Mouse (Mus musculus) embryonic facial prominence, embryonic 11.5 days (tissue): ENCODE measurements around the gene Calr. TPM values are rescaled to one million over a fixed set of nuclear protein-coding genes. Genes with fewer than 3 reads are reported as not detected.

ENCODE experiments used
- ATAC-seq: fragments of 200-750 bp; cut with Nextera tagmentation; replicated peaks from 2 replicates; pipeline ENCODE4 v1.8.0; 2017; ENCODE audit warnings: low read depth; ENCODE audit not compliant: insufficient number of reproducible peaks, low FRiP score, low TSS enrichment
- DNase-seq: peaks from one replicate; pipeline ENCODE4 v3.0.0-alpha.2; 2015; ENCODE audit warnings: low spot score
- H3K27ac ChIP-seq: fragments of 300-500 bp; sonication (generic); replicated peaks from 2 replicates; pipeline ENCODE4 v1.5.1; 2014; ENCODE audit warnings: mild to moderate bottlenecking, low read depth, low read length, control low read depth
- H3K27me3 ChIP-seq: fragments of 300-500 bp; sonication (generic); 2 replicates; pipeline ENCODE4 v1.6.1; 2014; ENCODE audit warnings: mild to moderate bottlenecking, low read length, moderate library complexity, mixed read lengths; ENCODE audit not compliant: control insufficient read depth, insufficient read depth
- H3K36me3 ChIP-seq: fragments of 300-500 bp; sonication (generic); replicated peaks from 2 replicates; pipeline ENCODE4 v1.6.1; 2014; ENCODE audit warnings: low read depth, mild to moderate bottlenecking, low read length, moderate library complexity, mixed read lengths; ENCODE audit not compliant: control insufficient read depth, insufficient read depth
- H3K4me1 ChIP-seq: fragments of 300-500 bp; sonication (generic); 2 replicates; pipeline ENCODE4 v1.6.1; 2014; ENCODE audit warnings: low read length, mixed read lengths; ENCODE audit not compliant: control insufficient read depth, insufficient read depth
- H3K4me2 ChIP-seq: fragments of 300-500 bp; sonication (generic); 2 replicates; pipeline ENCODE4 v1.6.1; 2014; ENCODE audit warnings: low read depth, mild to moderate bottlenecking, control low read depth, low read length, moderate library complexity
- H3K4me3 ChIP-seq: fragments of 300-500 bp; sonication (generic); 2 replicates; pipeline ENCODE4 v1.5.1; 2014; ENCODE audit warnings: low read depth, low read length, control low read depth
- H3K9ac ChIP-seq: fragments of 300-500 bp; sonication (generic); replicated peaks from 2 replicates; pipeline ENCODE4 v1.6.1; 2014; ENCODE audit warnings: mild to moderate bottlenecking, control low read depth, low read length
- H3K9me3 ChIP-seq: fragments of 300-500 bp; sonication (generic); replicated peaks from 2 replicates; pipeline ENCODE4 v1.6.1; 2016; ENCODE audit warnings: mild to moderate bottlenecking, low read length, inconsistent platforms, mixed read lengths; ENCODE audit not compliant: control insufficient read depth
- WGBS: fragments of 180-500 bp; shearing (Covaris S2); extraction: QIAGEN DNeasy Blood & Tissue Kit; methylation state at CpG from one replicate; pipeline ENCODE4 v1.1.7; 2014; 5-methylcytosine and 5-hydroxymethylcytosine counted together
- polyA plus RNA-seq: library from polyadenylated mRNA; unstranded; fragments of >200 nt; fragmentation: Nextera tagmentation; extraction: Ambion mirVana; gene quantifications from 2 replicates; pipeline ENCODE4 v1.2.1, GENCODE M21; 2014

Gene Calr
- polyA plus RNA-seq, 1 experiment from 2014 or later = 815 TPM

DNA sequence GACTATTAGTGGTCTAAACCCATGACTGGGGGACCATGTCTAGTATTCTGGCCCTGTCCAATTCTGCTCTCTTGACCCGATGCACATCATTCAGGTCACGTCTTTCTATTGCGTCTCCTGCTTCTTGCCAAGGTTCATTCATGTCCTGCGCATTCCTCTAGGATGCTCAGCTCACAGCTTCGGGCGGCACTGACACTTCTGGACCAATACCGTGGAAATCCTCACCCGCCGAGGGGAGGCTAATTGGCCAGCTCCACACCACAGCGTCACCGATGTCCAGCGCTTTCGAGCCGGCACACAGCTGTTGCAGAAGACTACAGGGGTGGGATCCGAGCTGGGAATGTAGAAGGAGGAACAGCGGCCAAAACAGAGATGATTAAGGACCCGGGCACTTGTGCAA, 30.6 kb downstream of the Calr start:
- Histone ChIP-seq H3K9ac (no peak overlapping the region), H3K4me3 (no peak overlapping the region), H3K4me1 (no peaks in the 10 kb centered on the region), H3K4me2 (no peak overlapping the region), H3K36me3 (no peaks in the 10 kb centered on the region), H3K9me3 (no peaks in the 10 kb centered on the region), H3K27me3 (peaks cover 20% of the 10 kb centered on the region), H3K27ac (no peak overlapping the region)
- ATAC-seq (no peak), DNase-seq (no peak)
- 72% methylated on average over 17 of the region's 17 CpGs for WGBS

DNA sequence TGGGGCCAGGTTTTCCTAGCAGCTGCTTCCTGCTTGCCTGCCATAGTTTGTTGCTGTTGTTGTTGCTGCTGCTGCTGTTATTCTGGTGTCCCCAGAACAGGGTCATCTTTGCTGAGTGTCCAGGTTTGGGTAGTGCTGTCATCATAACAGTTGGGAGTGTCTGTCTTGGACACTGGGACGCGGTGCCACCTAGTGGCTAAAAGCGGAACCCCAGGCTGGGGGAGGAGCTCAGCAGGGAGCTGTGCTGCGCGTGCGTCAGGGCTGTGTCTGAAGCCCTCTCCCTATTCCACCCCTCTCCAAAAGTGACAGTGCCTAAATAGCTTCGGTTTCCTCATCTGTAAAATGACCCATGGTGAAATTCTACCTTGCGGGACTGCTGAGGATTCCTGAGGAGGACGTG, 31.2 kb downstream of the Calr start:
- Histone ChIP-seq H3K4me3 (no peak overlapping the region), H3K27ac (no peak overlapping the region), H3K4me1 (no peaks in the 10 kb centered on the region), H3K4me2 (no peak overlapping the region), H3K9ac (no peak overlapping the region; the same call in 1 of the 2 replicates), H3K27me3 (peaks cover 25% of the 10 kb centered on the region), H3K9me3 (no peaks in the 10 kb centered on the region), H3K36me3 (no peaks in the 10 kb centered on the region)
- DNase-seq = peak; percentile 92
- ATAC-seq = peak; percentile 46; the same call in 1 of the 2 replicates
- 9% methylated on average over 9 of the region's 9 CpGs for WGBS

DNA sequence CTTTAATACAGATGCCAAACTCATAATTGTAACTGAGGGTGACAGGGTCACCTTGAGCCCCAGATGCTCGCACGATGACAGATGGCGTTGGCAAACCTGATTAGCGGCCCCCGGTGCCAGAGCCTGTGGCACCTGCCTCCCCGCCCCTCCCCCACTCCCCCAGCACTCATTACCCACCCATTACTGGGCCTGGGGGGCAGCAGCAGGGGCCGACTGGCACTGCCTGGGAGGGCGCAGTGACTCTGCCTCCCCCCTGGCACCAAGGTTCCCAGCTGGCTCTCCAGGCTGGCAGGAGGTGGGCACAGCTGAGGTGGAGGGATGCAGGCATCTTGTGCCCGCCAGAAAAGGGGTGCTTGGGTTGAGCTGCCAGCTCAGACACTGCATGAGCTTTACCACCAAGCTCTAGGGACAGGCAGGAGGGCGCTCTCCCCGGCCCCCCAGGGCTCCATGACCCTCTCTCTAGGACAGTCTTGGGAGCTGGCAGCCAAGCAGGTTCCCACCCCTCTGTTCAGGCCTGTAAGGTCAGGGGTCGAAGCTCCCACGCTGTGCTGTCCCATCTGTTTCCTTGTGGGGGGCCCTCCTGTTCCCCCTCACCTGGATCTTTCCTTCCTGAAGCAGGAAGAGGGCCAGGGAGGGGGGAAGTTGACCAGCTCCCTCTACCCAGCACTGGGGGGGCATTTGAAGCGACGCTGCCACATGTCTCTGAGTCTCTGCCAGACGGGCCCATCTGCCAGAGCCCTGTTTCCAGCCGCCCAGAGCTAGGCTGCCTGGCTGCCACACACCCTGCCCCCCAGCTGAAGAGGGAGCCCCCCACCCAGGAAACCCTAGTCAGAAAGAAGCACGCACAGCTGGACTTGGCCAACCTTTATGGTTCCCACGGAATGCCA, 31.9 kb downstream of the Calr start:
- no peak overlapping the region for H3K4me2 ChIP-seq
- WGBS = 49% methylated on average over 19 of the region's 19 CpGs
- DNase-seq (no peak), ATAC-seq (no peak)
- H3K4me1 ChIP-seq = no peaks in the 10 kb centered on the region
- no peak overlapping the region; the same call in 1 of the 2 replicates for H3K9ac ChIP-seq
- no peaks in the 10 kb centered on the region for H3K9me3 ChIP-seq
- no peak overlapping the region for H3K4me3 ChIP-seq
- H3K27me3 ChIP-seq = peaks cover 25% of the 10 kb centered on the region
- H3K36me3 ChIP-seq = no peaks in the 10 kb centered on the region
- H3K27ac ChIP-seq = no peak overlapping the region

DNA sequence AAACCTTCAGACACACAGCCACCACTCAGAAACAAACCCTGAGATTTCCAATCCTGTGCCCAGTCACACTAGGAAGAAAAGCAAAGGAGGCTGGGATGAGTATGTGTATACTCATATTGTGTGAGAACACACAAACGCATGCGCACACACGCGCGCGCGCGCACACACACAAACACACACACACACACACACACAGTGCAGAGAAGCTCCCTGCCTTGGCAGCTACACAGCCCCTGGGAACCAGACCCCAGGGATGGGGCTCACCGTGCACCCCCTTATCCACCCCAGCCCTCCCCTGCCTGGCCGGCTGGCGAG, 32.5 kb downstream of the Calr start:
- WGBS = 90% methylated on average over 11 of the region's 11 CpGs
- Histone ChIP-seq H3K4me1 (no peaks in the 10 kb centered on the region), H3K4me2 (no peak overlapping the region), H3K9me3 (no peaks in the 10 kb centered on the region), H3K27me3 (peaks cover 26% of the 10 kb centered on the region), H3K9ac (no peak overlapping the region; the same call in 1 of the 2 replicates), H3K36me3 (no peaks in the 10 kb centered on the region), H3K27ac (no peak overlapping the region), H3K4me3 (no peak overlapping the region)
- no peak for DNase-seq
- no peak for ATAC-seq

DNA sequence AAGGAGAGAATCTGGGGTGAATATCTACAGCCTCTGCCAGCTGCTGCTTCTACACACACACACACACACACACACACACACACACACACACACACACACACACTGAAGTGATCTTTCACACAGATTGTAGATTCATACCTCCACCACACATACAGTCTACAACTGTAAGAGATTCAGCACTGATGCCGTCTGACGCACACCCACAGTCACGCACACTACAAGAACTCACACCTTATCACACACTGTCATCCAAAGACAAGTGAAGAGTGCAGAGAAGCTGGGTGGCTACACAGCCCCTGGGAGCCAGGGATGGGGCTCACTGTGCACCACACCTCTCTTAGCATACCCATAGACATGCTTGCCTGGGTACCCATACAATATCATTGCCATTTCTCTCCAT, 32.9 kb downstream of the Calr start:
- Histone ChIP-seq H3K27me3 (peaks cover 28% of the 10 kb centered on the region), H3K9me3 (no peaks in the 10 kb centered on the region), H3K4me2 (no peak overlapping the region), H3K4me3 (no peak overlapping the region), H3K4me1 (no peaks in the 10 kb centered on the region), H3K36me3 (no peaks in the 10 kb centered on the region), H3K27ac (no peak overlapping the region), H3K9ac (no peak overlapping the region)
- ATAC-seq = no peak
- 93% methylated on average over 3 of the region's 3 CpGs for WGBS
- DNase-seq = no peak

DNA sequence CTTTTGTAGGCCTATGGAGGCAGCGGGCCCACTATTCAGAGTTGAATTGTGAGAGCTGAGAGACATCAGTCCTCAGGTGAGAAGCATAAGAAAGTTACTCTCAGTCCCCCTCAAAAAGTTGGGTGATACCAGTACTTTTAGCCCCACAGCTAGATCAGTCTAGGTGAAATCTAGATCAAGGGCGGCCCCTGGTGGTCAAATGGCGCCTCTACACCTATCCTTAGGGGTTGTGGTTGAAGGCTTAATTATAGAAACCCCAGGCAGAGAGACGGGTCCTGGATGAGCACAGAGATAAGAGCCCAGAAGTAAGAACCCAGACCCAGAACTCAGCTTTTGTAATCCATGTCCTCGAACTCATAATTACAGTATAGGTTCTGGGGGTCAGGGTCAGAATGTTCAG, 33.7 kb downstream of the Calr start:
- whole genome bisulfite sequencing = 2% methylated on average over 5 of the region's 5 CpGs
- H3K27ac ChIP-seq = no peak overlapping the region
- no peak overlapping the region for H3K4me2 ChIP-seq
- H3K36me3 ChIP-seq = no peaks in the 10 kb centered on the region
- no peak for ATAC-seq
- H3K9me3 ChIP-seq = no peaks in the 10 kb centered on the region
- H3K4me3 ChIP-seq = no peak overlapping the region
- peaks cover 34% of the 10 kb centered on the region for H3K27me3 ChIP-seq
- H3K4me1 ChIP-seq = no peaks in the 10 kb centered on the region
- peak; percentile 88 for DNase-seq
- no peak overlapping the region for H3K9ac ChIP-seq

DNA sequence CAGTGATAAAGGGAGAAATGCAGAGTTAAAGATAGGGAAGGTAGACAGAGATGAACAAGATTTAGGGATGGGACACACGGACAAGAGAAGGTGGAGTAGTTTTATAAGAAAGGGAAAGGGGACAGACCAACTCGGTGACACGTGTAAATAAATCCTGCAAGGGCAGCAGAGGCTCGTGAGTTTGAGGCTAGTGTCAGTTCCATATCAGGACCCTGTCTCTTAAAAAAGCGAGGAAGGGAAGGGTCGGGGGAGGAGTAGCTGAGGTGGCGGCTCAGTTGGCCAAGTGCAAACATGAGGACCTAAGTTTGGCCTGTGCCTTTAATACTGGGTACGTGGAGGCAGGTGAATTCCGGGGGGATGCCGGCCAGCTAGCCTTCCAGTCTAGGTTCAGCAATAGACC, 35.4 kb downstream of the Calr start:
- H3K9me3 ChIP-seq = no peaks in the 10 kb centered on the region
- no peak for ATAC-seq
- H3K4me1 ChIP-seq = no peaks in the 10 kb centered on the region
- peak overlapping the region; percentile 68 for H3K4me2 ChIP-seq
- 18% methylated on average over 10 of the region's 10 CpGs for whole genome bisulfite sequencing
- H3K4me3 ChIP-seq = peak overlapping the region; percentile 22; the same call in 1 of the 2 replicates
- H3K27ac ChIP-seq = no peak overlapping the region
- H3K27me3 ChIP-seq = peaks cover 34% of the 10 kb centered on the region
- DNase-seq = no peak
- no peaks in the 10 kb centered on the region for H3K36me3 ChIP-seq
- peak overlapping the region; percentile 46; the same call in 1 of the 2 replicates for H3K9ac ChIP-seq

DNA sequence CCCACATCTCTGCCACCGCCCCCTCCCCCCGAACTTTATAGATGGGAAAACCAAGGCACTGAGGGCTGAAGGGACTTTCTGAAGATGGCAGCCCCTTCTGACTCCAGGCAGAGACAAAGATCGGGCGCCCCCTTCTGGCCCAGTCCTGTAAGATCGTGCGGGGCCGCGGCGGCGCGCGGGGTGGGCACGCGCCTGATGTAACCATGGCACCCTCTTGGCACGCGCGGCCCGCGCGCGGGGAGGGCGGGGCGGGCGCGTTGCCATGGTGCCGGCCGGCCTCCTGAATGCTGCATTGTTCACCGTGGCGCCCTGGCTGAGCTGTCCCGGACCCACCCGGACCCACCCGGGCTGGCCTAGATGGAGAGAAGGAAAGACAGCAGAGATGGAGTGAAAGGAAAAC, 35.8 kb downstream of the Calr start:
- Histone ChIP-seq H3K9me3 (no peaks in the 10 kb centered on the region), H3K36me3 (no peaks in the 10 kb centered on the region), H3K27ac (no peak overlapping the region), H3K27me3 (peaks cover 36% of the 10 kb centered on the region), H3K4me1 (no peaks in the 10 kb centered on the region), H3K4me2 (peak overlapping the region; percentile 68), H3K9ac (peak overlapping the region; percentile 46), H3K4me3 (peak overlapping the region; percentile 22)
- 0% methylated on average over 30 of the region's 32 CpGs for WGBS
- DNase-seq = peak; percentile 89
- peak; percentile 74 for ATAC-seq
